Mouse (Mus musculus): ENCODE measurements around the gene Olfr524.

The Olfr524 gene

GRCm38 (mm10) chr7:140205864-140206263 lies at the start of gene Olfr524:
TSS of gene Olfr524 (minus strand) at chr7:140205964.
- DNase-seq (ENCODE audit: low spot score in 2 of 2): no peak

GRCm38 (mm10) chr7:140253780-140254299 lies 48.1 kb upstream of the Olfr524 start:
- no peak for DNase-seq (ENCODE audit: low spot score in 2 of 2)

GRCm38 (mm10) chr7:140247216-140247615 lies 41.5 kb upstream of the Olfr524 start, which contains the start of gene 5830411N06Rik:
TSS of gene 5830411N06Rik (plus strand) at chr7:140247284.
- no peak for DNase-seq (ENCODE audit: low spot score in 2 of 2)

- no peak for DNase-seq (ENCODE audit: low spot score in 2 of 2)
Measured at GRCm38 (mm10) chr7:140233696-140234095, 27.9 kb upstream of the Olfr524 start.

- DNase-seq (ENCODE audit: low spot score in 2 of 2): no peak
Measured at GRCm38 (mm10) chr7:140231026-140231425, 25.3 kb upstream of the Olfr524 start.

- DNase-seq (ENCODE audit: low spot score in 2 of 2): no peak
Measured at GRCm38 (mm10) chr7:140228476-140228875, 22.7 kb upstream of the Olfr524 start.

- DNase-seq (ENCODE audit: low spot score in 2 of 2): no peak
Measured at GRCm38 (mm10) chr7:140224209-140224608, 18.4 kb upstream of the Olfr524 start.

GRCm38 (mm10) chr7:140220375-140220774 lies 14.6 kb upstream of the Olfr524 start:
- no peak for DNase-seq (ENCODE audit: low spot score in 2 of 2)

GRCm38 (mm10) chr7:140219268-140219667 lies 13.5 kb upstream of the Olfr524 start:
- DNase-seq (ENCODE audit: low spot score in 2 of 2): no peak

- no peak for DNase-seq (ENCODE audit: low spot score in 2 of 2)
Measured at GRCm38 (mm10) chr7:140217967-140218366, 12.2 kb upstream of the Olfr524 start, which contains the start of gene Cd163l1. TSS of gene Cd163l1 (plus strand) at chr7:140218267.

- no peak for DNase-seq (ENCODE audit: low spot score in 2 of 2)
Measured at GRCm38 (mm10) chr7:140213841-140214240, 8.1 kb upstream of the Olfr524 start.

GRCm38 (mm10) chr7:140208677-140209076 lies 2.9 kb upstream of the Olfr524 start:
- DNase-seq (ENCODE audit: low spot score in 2 of 2): no peak

GRCm38 (mm10) chr7:140208153-140208552 lies 2.4 kb upstream of the Olfr524 start:
- no peak for DNase-seq (ENCODE audit: low spot score in 2 of 2)

GRCm38 (mm10) chr7:140206904-140207303 lies 1.1 kb upstream of the Olfr524 start:
- no peak for DNase-seq (ENCODE audit: low spot score in 2 of 2)

- no peak for DNase-seq (ENCODE audit: low spot score in 2 of 2)
Measured at GRCm38 (mm10) chr7:140201090-140201489, 4.7 kb downstream of the Olfr524 start.

- no peak for DNase-seq (ENCODE audit: low spot score in 2 of 2)
Measured at GRCm38 (mm10) chr7:140196002-140196401, 9.8 kb downstream of the Olfr524 start.

- no peak for DNase-seq (ENCODE audit: low spot score in 2 of 2)
Measured at GRCm38 (mm10) chr7:140194031-140194430, 11.7 kb downstream of the Olfr524 start.

GRCm38 (mm10) chr7:140192851-140193250 lies 12.9 kb downstream of the Olfr524 start:
- no peak for DNase-seq (ENCODE audit: low spot score in 2 of 2)

- DNase-seq (ENCODE audit: low spot score in 2 of 2): no peak
Measured at GRCm38 (mm10) chr7:140192445-140192844, 13.3 kb downstream of the Olfr524 start.

- no peak for DNase-seq (ENCODE audit: low spot score in 2 of 2)
Measured at GRCm38 (mm10) chr7:140190435-140190834, 15.3 kb downstream of the Olfr524 start.

GRCm38 (mm10) chr7:140188391-140189328 lies 17.1 kb downstream of the Olfr524 start:
- no peak for DNase-seq (ENCODE audit: low spot score in 2 of 2)

- no peak for DNase-seq (ENCODE audit: low spot score in 2 of 2)
Measured at GRCm38 (mm10) chr7:140187721-140188390, 17.9 kb downstream of the Olfr524 start.
